Mouse (Mus musculus) testis, adult 2 months (tissue): ENCODE measurements at regions not wholly inside any gene's neighbourhood (a gene's known extent, or its start where the extent isn't known, plus 50 kb on each side); places are given as distances from the start of the nearest gene placed in this dataset.

Experiments used
- H3K27ac ChIP-seq: fragments of 200-500 bp; 2 replicates; pipeline ENCODE4 v1.5.1; 2012; ENCODE audit warnings: low read depth, low read length; ENCODE audit not compliant: control insufficient read depth, insufficient read depth
- H3K27me3 ChIP-seq: fragments of 200-500 bp; 2 replicates; pipeline ENCODE4 v1.6.1; 2012; ENCODE audit warnings: mild to moderate bottlenecking, low read length, moderate library complexity; ENCODE audit not compliant: control insufficient read depth, insufficient read depth
- H3K36me3 ChIP-seq: fragments of 200-500 bp; 2 replicates; pipeline ENCODE4 v1.6.1; 2012; ENCODE audit warnings: mild to moderate bottlenecking, low read length; ENCODE audit not compliant: control insufficient read depth, insufficient read depth
- H3K4me1 ChIP-seq: fragments of 200-500 bp; 2 replicates; pipeline ENCODE4 v1.6.1; 2012; ENCODE audit warnings: low read length; ENCODE audit not compliant: control insufficient read depth, insufficient read depth
- H3K4me3 ChIP-seq: fragments of 200-500 bp; 2 replicates; pipeline ENCODE4 v1.5.1; 2012; ENCODE audit warnings: low read depth, mild to moderate bottlenecking, low read length, moderate library complexity, mixed read lengths; ENCODE audit not compliant: control insufficient read depth
- CTCF ChIP-seq: fragments of 200-500 bp; IDR thresholded peaks from 2 replicates; pipeline ENCODE4 v1.5.1; 2012; ENCODE audit warnings: low read depth, mild to moderate bottlenecking, inconsistent platforms, low read length, moderate library complexity; ENCODE audit not compliant: control insufficient read depth, insufficient read depth, insufficient replicate concordance
- POLR2A ChIP-seq: fragments of 200-500 bp; IDR thresholded peaks from 2 replicates; pipeline ENCODE4 v1.6.1; 2012; ENCODE audit warnings: low read depth, mild to moderate bottlenecking, inconsistent platforms, low read length, moderate library complexity; ENCODE audit not compliant: control insufficient read depth

DNA sequence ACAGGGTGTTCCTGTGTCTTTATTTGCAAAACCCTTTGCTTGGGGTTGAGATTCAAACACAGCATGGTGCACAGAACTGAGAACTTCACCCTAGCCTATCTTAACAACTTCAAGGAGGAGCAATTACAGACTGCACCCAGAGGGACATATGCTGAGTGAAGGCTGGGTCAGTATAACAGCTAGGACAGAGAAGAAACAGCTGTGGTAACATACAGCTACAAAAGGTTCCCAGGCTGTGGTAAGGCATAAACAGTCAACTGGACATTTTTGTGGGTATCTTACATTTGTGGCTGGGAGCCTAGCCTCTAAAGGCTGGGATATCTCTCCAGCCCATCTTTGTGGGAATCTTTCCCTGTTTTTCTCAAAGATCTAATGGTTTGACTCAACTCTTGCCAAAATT is 154.5 kb upstream of the Xylt1 start:
- TF ChIP-seq POLR2A (no peak), CTCF (no peak)

DNA sequence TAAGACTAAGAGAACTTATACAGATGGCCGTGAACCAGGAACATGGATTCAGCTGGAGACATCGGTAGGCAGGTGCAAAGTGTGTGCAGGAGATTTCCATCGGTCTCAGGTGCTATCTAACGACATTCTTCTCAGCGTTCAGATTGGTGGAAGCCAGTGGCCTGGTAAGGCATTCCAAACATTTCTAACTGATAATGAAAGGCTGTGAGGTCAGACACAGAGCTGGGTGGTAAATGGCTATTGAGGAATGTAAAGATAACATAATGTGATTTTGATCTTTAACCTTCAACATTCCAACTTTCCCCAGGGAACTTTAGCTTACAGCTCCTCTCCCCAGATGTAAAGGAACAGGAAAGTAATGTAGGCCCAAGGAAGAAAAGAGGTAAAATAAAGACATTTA is 151.2 kb upstream of the Xylt1 start:
- Histone ChIP-seq H3K27me3 (no peaks in the 10 kb centered on the region), H3K36me3 (no peaks in the 10 kb centered on the region), H3K4me3 (no peak overlapping the region), H3K27ac (no peak overlapping the region), H3K4me1 (no peaks in the 10 kb centered on the region)
- TF ChIP-seq POLR2A (no peak), CTCF (no peak)

More for the DNA sequence above, 154.5 kb upstream of the Xylt1 start:
- Histone ChIP-seq H3K36me3 (no peaks in the 10 kb centered on the region), H3K27me3 (no peaks in the 10 kb centered on the region), H3K27ac (no peak overlapping the region), H3K4me1 (no peaks in the 10 kb centered on the region), H3K4me3 (no peak overlapping the region)

DNA sequence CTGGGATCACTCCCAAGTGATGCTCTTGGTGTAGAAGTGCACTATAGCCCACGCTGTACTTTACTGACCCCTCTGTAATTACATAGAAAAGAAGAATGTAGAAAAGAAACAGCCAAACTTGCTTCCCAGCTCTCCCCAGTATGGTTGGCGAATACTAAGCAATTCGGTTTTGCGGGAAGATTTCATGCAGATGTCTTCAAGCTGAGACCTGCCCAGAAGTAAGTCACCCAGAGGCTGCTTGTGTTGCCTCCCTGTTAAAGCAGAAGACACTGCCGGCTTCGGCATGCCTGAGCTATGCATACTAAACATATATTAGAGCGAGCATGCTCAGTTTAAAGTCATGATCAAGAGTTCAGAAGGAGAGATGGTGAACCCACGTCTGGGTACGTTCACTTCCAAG is 124.0 kb upstream of the Xylt1 start:
- Histone ChIP-seq H3K4me1 (no peaks in the 10 kb centered on the region), H3K36me3 (no peaks in the 10 kb centered on the region), H3K27ac (no peak overlapping the region), H3K4me3 (no peak overlapping the region), H3K27me3 (no peaks in the 10 kb centered on the region)
- no peak for TF ChIP-seq POLR2A
- TF ChIP-seq CTCF = no peak

DNA sequence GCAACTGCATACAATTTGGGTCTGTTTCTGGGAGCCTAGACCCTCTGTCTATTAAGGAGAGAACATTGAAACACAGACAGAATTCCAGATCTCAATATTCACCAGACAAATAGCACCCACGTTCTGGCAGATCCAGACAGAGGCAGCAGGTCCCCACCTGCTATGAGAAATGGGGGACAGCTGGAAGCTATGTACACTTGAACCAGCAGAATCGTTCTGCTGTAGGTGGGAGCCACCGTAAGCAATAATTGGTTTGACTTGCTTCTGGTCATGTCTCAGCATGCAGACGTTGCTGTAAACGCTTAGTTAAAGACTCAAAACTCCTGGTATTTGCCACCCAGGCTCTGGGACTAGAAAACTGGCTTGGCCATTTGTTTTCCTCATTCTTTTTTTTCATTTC is 122.2 kb upstream of the Xylt1 start:
- no peaks in the 10 kb centered on the region for H3K4me1 ChIP-seq
- H3K27me3 ChIP-seq = no peaks in the 10 kb centered on the region
- H3K4me3 ChIP-seq = no peak overlapping the region
- no peak overlapping the region for H3K27ac ChIP-seq
- no peaks in the 10 kb centered on the region for H3K36me3 ChIP-seq
- TF ChIP-seq POLR2A = no peak
- no peak for TF ChIP-seq CTCF

DNA sequence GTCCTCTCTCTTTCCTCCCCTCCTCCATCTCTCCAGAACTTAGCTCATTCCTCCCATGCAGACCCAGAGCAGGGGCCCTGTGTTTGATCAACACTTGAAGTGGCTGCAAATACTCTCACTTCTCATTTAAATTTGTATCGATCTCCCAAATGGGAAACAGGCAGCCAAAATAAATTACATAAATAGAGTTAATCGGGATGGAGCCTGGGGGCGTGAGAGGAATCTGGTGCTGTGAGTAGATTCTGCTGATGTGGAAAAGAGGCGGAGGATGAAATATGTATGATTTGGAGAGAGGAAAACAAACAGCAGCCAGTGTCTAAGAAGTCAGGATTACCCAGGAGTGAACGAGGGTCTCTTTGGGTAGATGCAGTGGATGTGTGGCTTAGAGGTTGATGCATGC is 121.6 kb upstream of the Xylt1 start:
- Histone ChIP-seq H3K4me3 (no peak overlapping the region), H3K4me1 (no peaks in the 10 kb centered on the region), H3K36me3 (no peaks in the 10 kb centered on the region), H3K27me3 (no peaks in the 10 kb centered on the region), H3K27ac (no peak overlapping the region)
- TF ChIP-seq POLR2A (no peak), CTCF (no peak)

DNA sequence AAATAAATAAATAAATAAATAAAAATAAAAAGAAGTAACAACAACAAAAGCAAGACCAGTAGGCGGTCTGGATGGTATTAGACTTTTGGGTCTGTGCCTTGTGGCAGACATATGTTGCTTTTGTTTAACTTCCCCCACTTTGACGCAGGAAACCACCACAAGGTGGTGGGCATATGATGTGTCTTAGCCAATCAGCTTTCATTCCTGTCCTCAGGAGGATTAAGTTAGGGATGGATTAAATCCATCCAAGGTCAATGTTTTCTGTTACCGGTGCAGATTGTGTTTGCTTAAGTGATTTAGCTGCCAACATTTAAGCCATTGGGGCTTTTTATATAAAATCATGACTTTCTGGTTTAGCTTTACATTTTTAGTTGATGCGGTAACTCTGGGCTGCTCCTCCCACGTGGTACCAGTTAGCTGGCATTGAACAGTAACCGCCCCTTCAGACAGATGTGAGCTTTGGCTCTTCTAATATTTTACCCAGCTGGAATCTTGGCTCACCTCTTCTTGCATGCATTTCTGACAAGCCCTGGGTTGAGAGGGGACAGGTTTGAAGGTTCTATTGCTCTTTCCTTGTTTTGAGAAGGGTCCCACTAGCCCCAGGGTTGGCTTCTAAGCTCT is 121.0 kb upstream of the Xylt1 start:
- Histone ChIP-seq H3K4me3 (no peak overlapping the region), H3K27me3 (no peaks in the 10 kb centered on the region), H3K4me1 (no peaks in the 10 kb centered on the region), H3K27ac (no peak overlapping the region), H3K36me3 (no peaks in the 10 kb centered on the region)
- TF ChIP-seq CTCF = no peak
- no peak for TF ChIP-seq POLR2A

DNA sequence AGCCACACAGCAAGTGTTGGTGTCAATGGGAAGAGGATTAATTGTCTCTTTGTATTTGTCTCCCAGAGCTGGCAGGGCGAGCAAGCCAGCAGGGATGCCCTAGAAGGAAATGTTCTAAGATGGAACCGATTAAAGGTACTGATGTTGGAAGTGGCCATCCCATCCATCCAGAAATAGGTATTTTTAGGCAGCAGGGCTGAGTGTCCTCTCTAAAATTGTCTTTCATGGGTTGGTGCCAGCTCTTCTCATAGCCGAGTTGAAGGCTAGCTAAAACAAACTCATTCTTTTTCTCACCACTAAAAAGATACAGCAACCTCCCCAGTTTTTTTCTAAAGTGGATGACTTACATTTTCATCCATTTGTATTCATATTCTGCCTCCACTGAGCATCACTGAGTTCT is 120.2 kb upstream of the Xylt1 start:
- Histone ChIP-seq H3K4me1 (no peaks in the 10 kb centered on the region), H3K4me3 (no peak overlapping the region), H3K36me3 (no peaks in the 10 kb centered on the region), H3K27ac (no peak overlapping the region), H3K27me3 (no peaks in the 10 kb centered on the region)
- TF ChIP-seq CTCF (no peak), POLR2A (no peak)

DNA sequence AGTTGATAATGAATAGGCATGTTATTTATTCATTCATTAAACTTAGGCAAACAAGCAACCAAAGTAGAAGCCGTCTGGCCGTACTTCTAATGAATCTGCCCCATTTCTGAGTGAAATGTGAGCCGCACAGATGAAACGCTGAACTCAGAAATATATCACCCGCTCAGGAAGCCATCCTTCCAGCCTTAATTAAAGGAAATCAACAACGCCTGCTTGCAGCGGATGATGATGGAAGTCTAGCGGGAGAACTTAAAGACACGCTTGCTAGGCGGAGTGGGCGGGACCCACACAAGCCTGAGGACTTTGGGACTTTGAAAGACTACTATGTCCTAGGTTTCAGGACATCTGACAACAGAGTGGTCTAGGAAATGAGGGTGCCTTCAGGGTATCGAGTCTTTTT is 117.7 kb upstream of the Xylt1 start:
- Histone ChIP-seq H3K4me3 (no peak overlapping the region), H3K36me3 (no peaks in the 10 kb centered on the region), H3K4me1 (no peaks in the 10 kb centered on the region), H3K27me3 (no peaks in the 10 kb centered on the region), H3K27ac (no peak overlapping the region)
- TF ChIP-seq POLR2A (no peak), CTCF (no peak)
